Mouse (Mus musculus): ENCODE measurements around the gene Phkg1.
"Not testable (repeated sequence)": the region's sequence is repeated elsewhere in the genome, so short reads cannot be mapped to it uniquely, and the experiment has no call there.

Phkg1 gene

DNA sequence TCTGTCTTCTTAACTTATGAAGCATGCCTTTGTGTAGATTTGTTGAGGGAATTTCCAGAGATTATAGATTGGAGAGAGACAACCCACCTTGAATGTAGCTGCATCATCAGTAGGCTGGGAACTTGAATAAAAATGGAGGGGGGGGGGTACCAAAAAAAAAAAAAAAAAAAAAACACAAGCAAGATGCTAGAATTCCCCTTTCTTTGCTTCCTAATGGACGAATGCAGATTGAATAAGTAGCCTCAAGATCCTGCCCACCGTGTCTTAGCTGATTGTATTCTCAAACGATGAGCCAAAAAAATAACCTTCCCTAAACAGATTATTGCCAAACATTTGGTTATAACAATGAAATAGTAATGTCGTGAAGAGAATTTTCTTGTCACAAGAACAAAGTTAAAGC lies 9.4 kb upstream of the Phkg1 start:
- DNase-seq (ENCODE audit: low read depth, low spot score): no peak

GRCm38 (mm10) chr5:129895198-129896088 lies 2.9 kb downstream of the Phkg1 start, which contains the start of gene Zbed5:
Gene Zbed5, plus strand, starts transcription at chr5:129895723.
- DNase-seq (ENCODE audit: low read depth, low spot score): peak; percentile 99

DNA sequence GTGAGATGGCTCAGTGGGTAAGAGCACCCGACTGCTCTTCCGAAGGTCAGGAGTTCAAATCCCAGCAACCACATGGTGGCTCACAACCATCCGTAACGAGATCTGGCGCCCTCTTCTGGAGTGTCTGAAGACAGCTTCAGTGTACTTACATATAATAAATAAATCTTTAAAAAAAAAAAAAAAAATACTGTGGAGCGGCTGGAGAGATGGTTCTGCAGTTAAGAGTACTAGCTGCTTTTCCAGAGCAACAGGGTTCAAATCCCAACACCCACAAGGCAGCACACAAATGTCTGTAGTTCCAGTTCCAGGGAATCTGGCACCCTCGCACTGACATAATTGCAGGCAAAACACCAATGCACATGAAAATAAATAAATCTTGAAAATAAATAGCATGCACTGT lies 8.0 kb downstream of the Phkg1 start:
- not testable (repeated sequence) for DNase-seq (ENCODE audit: low read depth, low spot score)

GRCm38 (mm10) chr5:129886911-129887636 lies 11.3 kb downstream of the Phkg1 start, which contains the start of gene Chchd2:
Gene Chchd2, minus strand, starts transcription at chr5:129887470.
- DNase-seq (ENCODE audit: low read depth, low spot score): peak; percentile 99

- no peak for DNase-seq (ENCODE audit: low read depth, low spot score)
Observed at GRCm38 (mm10) chr5:129886271-129886670, 12.1 kb downstream of the Phkg1 start.

DNA sequence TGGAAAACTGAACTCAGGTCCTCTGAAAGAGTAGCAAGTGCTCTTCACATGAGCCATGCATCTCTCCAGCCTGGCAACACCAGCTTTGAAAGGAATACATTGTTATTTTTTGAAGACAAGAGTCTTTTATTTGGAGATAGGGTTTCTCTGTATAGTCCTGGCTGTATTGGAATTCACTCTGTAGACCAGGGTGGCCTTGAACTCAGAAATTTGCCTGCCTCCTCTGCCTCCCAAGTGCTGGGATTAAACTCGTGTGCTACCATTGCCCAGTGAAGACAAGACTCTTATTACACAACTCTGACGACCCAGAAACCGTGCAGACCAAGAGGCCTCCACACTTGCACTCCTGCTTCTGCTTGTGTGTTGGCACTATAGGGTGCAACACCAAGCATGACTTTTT lies 18.5 kb downstream of the Phkg1 start:
- no peak for DNase-seq (ENCODE audit: low read depth, low spot score)

GRCm38 (mm10) chr5:129878946-129879345 lies 19.4 kb downstream of the Phkg1 start:
- DNase-seq (ENCODE audit: low read depth, low spot score): no peak

- no peak for DNase-seq (ENCODE audit: low read depth, low spot score)
Observed at GRCm38 (mm10) chr5:129877731-129878455, 20.5 kb downstream of the Phkg1 start.

GRCm38 (mm10) chr5:129875098-129875497 lies 23.3 kb downstream of the Phkg1 start:
- DNase-seq (ENCODE audit: low read depth, low spot score): peak; percentile 63

DNA sequence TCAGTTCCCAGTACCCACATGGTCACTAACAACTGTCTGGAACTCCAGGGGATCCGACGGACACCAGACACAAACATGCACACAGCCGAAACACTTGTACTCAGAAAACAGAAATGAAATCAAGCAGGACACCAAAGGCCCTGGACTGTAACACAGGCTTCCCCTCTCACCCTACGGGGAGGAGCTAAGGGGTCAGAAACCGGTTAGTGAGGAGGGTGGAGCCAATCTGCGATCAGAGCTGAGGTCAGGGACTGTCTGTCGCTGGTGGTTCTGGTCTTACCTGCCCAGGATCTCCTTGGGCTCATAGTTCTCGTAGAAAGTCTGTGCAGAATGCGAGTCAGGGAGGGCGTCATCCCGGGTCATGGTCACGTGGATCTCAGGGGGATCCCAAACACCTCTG lies 24.4 kb downstream of the Phkg1 start:
- peak; percentile 77 for DNase-seq (ENCODE audit: low read depth, low spot score)

DNA sequence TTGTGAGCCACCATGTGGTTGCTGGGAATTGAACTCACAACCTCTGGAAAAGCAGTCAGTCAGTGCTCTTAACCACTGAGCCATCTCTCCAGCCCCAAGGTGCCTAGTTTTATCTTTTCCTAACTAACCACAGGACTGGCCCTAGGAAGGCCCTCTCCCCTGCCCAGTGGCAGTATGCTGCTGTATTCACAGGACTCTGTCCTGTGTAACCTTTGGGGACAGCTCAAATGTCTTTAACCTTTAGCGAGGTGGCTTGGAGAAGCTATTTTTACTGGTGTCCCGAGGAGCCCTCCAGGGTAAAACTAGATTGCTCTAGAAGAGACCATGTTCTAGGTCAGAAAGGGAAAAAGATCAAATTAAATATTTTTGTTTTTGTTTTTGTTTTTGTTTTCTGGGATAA lies 27.1 kb downstream of the Phkg1 start:
- no peak for DNase-seq (ENCODE audit: low read depth, low spot score)

GRCm38 (mm10) chr5:129869238-129869995 lies 28.9 kb downstream of the Phkg1 start:
- peak; percentile 92 for DNase-seq (ENCODE audit: low read depth, low spot score)

DNA sequence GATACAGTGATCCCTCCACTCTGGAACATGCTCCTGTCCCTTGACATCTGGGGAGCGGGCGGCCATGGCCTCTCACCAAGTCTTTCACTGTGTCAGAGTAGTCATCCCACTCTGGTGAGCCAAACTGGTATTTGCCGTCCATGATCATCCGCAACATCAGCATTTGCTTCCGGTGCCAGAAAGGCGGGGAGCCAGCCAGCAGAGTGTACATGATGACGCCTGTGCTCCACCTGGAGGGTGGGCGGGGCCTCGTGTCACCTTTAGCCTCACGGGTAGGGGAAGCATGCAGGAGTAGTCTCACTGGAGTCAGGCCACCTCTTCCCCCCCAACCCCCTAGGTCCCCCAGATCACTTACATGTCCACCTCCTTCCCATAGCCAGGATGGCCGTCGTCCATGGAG lies 32.5 kb downstream of the Phkg1 start:
- DNase-seq (ENCODE audit: low read depth, low spot score): peak; percentile 64

DNA sequence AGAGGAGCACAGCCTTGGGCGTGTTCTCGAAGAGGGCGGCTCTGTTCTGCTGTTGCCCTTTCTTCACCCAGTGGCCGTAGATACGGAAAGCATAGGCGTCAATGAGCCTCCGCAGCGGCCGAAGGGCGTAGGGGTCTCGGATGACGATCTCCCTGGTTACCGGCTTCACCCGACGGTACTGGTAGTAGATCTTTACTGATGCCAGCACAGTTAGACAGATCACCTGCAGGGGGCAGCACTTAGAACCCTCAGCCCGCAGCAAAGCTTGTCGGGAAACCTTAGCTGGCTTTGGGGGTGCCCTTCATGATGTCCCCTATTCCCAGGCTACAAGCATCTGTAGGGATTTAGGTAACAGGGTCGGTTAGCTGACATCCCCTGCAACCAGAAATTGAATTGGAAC lies 33.9 kb downstream of the Phkg1 start:
- DNase-seq (ENCODE audit: low read depth, low spot score): peak; percentile 79

DNA sequence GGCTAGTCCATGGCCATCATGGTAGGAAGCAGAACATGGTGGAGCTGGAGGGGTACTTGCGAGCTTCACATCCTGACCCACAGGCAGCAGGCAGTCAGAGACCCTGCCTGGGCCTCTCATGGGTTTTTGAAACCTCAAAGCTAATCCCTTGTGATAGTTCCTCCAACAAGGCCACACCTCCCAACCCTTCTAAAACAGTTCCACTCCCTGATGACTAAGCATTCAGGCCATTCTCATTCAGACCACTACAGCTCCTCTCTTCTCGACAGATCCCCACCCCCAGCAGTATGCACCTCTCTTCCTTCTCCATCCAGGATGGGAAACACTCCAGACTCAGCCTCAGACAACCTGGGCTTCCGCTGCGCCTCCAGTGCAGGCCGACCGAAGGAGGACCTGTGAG lies 36.0 kb downstream of the Phkg1 start:
- peak; percentile 80 for DNase-seq (ENCODE audit: low read depth, low spot score)

DNA sequence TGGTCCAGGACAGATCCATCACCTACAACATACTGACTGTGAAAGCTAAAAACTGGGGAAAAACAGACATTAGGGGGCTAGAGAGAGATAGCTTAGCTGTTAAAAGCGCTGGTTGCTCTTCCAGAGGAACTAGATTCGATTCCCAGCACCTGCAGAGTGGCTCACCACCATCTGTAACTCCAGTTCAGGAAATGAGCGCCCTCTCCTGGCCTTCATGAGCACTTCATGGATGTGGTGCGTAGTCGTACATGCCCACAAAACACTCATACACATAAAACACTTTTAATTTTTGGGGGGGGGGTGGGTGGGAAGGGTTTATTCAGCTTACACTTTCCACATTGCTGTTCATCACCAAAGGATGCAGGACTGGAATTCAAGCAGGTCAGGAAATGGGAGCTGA lies 41.9 kb downstream of the Phkg1 start:
- DNase-seq (ENCODE audit: low read depth, low spot score): peak; percentile 76

DNA sequence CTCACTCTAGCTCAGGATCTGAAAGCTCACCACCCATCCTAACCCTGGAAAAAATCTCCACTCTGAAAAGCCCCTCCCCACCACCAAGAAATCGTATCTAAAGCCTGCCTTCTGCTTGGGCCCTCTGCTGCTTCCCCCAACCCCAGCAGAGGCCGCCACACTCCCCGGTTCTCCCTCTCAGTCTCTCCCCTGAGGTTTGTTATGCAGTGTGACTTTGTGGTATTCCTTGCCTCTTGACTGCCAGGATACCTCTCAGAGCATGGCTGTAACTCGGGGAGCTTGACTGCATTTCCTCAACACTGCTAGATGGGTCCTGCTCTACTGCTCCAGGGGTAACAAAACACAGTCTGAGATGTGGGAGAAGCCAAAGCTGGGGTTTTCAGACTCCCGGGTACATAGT lies 43.2 kb downstream of the Phkg1 start:
- DNase-seq (ENCODE audit: low read depth, low spot score): no peak

GRCm38 (mm10) chr5:129847558-129847820 lies 50.9 kb downstream of the Phkg1 start:
- DNase-seq (ENCODE audit: low read depth, low spot score): no peak

DNA sequence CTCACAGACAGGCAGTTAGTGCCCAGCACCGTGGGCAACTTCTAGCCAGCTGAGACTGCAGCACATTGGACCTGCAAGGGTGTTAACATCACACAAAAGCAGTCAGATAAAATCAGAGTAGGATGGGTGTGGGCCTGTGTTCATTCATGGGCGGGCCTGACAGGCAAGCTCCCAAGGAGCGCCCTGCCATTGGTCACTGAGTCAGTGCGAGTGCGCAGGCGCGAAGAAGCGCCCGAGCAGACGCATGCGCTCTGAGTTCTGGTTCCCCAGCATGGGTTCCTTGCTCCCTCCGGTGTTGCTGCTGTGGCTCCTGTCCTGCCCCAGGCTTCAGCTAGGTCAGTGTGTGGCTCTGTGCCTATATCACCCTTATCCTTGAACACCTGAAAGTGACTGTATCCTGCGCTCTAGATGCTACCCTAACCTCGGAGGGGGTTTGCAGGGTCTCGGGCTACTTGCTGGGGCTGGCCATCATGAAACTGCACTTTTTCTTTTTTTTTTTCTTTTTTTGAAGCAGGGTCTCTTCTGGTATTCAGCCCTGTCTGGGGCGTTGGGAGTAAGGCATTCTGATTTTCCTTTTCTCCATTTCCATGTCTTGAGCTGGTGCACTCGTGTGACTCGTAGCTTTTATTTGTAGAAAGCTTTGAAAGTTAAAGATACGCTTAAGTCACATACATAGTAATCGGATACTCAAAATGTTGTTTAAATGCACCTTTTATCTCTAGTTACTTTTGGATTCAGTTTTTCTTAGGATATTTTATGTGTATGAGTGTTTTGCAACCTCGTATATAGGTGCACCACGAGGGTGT lies 51.4 kb downstream of the Phkg1 start, which contains the start of gene Sumf2:
TSS of gene Sumf2 (plus strand) at position 235 of the 806 bp plus-strand sequence.
- DNase-seq (ENCODE audit: low read depth, low spot score): peak; percentile 97

DNA sequence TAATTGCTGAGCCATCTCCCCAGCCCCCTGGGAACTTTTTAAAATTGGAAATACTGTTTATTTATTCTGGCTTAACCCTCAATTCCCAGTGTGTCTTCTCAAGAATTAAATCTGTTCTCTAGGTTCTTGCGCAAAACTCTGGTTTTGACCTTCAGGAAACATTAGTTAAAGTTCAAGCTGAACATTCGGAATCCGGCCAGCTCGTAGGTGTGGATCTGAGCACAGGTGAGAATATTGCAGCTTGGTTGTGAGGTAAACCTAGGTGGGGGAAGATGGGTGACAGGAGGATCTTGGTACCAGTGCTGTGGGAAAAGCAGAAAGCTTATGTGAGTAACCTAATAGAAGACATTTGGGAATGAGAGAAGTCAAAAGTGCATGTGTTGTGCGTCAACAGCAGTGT lies 53.5 kb downstream of the Phkg1 start:
- no peak for DNase-seq (ENCODE audit: low read depth, low spot score)
